Mouse (Mus musculus): ENCODE measurements around the gene Kctd5. TPM values are rescaled to one million over a fixed set of nuclear protein-coding genes. Genes with fewer than 3 reads are reported as not detected.
"Not testable (repeated sequence)": the region's sequence is repeated elsewhere in the genome, so short reads cannot be mapped to it uniquely, and the experiment has no call there.

The Kctd5 gene
- 10 to 100 TPM; 11.1 to 12.2 TPM for total RNA-seq (2021)
- long read RNA-seq, experiment 1, transcript Kctd5-201 (6 exons, 2,443 nt), result major isoform, 23 of 24 reads
- long read RNA-seq, experiment 1, partial matches to known transcripts, result 0 of 24 reads
- long read RNA-seq, experiment 1, other reads (novel, unspliced or antisense), result 1 of 24 reads
- long read RNA-seq, experiment 2, transcript Kctd5-201 (6 exons, 2,443 nt), result major isoform, 46 of 49 reads
- long read RNA-seq, experiment 2, partial matches to known transcripts, result 1 of 49 reads
- long read RNA-seq, experiment 2, other reads (novel, unspliced or antisense), result 2 of 49 reads

GRCm38 (mm10) chr17:24072919-24073696 is at the start of gene Kctd5:
Gene Kctd5 (minus strand): TSS chr17:24073485.
- DNase-seq (ENCODE audit: low spot score in 2 of 2), result peak; percentile 93

DNA sequence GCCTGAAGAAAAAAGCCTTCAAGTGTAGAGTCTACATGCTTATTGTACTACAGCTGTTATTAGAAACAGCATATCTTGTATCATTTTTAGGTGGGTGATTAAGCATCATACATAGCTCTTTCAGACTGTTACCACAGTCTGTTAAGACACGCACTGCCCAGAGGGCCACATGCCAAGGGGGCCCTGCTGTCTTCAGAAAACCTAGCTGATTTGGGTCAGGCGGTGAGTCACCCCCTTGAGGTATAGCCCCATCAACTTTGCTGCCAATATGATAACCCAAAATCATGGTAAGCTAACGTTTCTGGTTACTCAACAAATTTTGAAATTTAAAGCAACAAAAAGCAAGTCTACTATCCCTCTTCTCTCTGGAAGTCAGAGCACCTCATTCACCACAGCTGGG is 46.2 kb upstream of the Kctd5 start:
- DNase-seq (ENCODE audit: low spot score in 2 of 2), result no peak

- DNase-seq (ENCODE audit: low spot score in 2 of 2), result no peak
Measured at GRCm38 (mm10) chr17:24113031-24113430, 39.7 kb upstream of the Kctd5 start.

- DNase-seq (ENCODE audit: low spot score in 2 of 2), result no peak
Measured at GRCm38 (mm10) chr17:24111256-24111655, 38.0 kb upstream of the Kctd5 start.

- DNase-seq (ENCODE audit: low spot score in 2 of 2), result no peak
Measured at GRCm38 (mm10) chr17:24108896-24109295, 35.6 kb upstream of the Kctd5 start.

DNA sequence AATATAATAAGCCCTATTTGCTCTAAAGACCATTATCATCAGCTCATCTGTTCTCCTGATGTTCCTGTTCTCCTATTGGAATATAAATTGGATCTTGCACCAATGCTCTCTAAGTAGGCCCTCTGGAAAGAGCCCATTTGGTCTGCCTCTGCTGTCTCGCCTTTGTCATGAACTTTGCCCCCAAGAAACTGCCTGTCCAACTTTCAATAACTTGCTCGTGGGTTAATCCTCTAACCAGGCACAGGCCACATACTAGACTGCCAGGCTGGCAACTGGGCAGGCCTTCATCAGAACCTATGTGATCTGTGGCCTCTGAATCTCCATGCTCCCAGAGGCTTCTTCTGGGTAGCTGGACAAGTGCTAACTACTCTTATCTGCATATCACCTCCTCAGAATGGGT is 31.8 kb upstream of the Kctd5 start:
- no peak for DNase-seq (ENCODE audit: low spot score in 2 of 2)

GRCm38 (mm10) chr17:24098354-24098753 is 25.1 kb upstream of the Kctd5 start:
- DNase-seq (ENCODE audit: low spot score in 2 of 2), result no peak

- no peak for DNase-seq (ENCODE audit: low spot score in 2 of 2)
Measured at GRCm38 (mm10) chr17:24090575-24090974, 17.3 kb upstream of the Kctd5 start.

DNA sequence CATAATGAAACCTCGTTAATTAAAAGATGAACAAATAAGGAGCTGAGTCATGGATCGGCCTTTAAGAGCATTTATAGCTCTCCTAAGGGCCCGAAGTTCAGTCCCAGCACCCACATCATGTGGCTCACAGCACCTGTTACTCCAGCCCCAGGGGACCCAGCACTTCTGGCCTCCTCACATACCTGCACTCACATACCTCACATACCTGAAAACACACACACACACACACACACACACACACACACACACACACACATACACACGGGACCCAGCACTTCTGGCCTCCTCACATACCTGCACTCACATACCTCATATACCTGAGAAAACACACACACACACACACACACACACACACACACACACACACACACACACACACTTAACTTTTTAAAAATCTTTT is 13.1 kb upstream of the Kctd5 start:
- not testable (repeated sequence) for DNase-seq (ENCODE audit: low spot score in 2 of 2)

DNA sequence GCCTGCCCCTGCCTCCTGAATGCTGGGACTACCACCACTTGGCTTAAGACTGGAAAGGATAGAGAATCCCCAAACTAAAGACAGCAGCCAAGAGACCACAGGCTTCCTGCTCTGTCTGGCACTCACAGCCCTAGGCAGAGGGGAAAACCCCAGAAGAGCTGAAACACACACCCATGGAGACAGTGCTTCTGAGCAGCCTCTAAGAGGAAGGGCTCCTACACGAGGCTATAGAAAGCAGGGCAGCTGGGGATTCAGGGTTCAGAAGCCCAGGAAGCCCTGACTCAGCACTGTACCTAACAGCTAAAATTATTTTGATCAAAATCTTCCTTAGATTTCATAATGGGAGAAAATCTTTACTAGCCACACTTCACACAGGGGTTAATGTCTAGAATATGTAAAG is 11.3 kb upstream of the Kctd5 start:
- no peak for DNase-seq (ENCODE audit: low spot score in 2 of 2)

GRCm38 (mm10) chr17:24077101-24077500 is 3.8 kb upstream of the Kctd5 start:
- no peak for DNase-seq (ENCODE audit: low spot score in 2 of 2)

- no peak for DNase-seq (ENCODE audit: low spot score in 2 of 2)
Measured at GRCm38 (mm10) chr17:24069531-24069930, 3.8 kb downstream of the Kctd5 start.

GRCm38 (mm10) chr17:24068271-24068670 is 5.0 kb downstream of the Kctd5 start:
- no peak for DNase-seq (ENCODE audit: low spot score in 2 of 2)

DNA sequence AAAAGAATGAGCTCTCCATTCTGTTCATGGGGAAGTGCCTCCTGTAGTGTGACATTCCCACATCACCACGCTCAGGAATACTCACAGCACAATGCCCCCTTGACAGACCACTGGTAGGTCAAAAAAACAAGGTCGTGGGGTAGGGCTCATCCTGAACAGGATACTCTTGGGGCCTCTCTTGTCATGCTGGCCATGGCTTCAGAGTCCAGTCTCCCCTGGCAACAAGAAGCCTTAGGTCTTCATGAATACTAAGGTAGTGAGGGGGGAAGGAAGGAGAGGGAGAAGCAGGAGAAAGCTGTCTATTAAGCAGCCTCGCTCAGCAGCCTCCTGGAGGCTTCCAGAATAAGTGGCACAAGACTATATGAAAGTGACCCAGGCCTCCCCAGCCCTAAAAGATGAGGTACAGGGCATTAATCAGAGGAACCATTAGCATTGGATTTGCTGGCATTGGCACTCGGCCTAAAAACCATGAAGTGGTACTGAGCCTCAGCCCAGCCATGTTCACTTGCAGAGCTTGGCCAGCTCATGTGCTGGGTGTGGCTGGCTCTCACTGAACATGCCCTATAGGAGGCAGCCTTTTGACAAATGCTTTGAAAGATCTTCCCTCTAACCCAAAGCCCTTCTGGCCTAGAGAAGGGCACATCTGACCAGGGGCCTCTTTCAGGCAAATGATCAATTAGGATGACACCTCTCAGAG is 10.7 kb downstream of the Kctd5 start:
- no peak for DNase-seq (ENCODE audit: low spot score in 2 of 2)

GRCm38 (mm10) chr17:24057730-24058245 is 15.5 kb downstream of the Kctd5 start:
- DNase-seq (ENCODE audit: low spot score in 2 of 2), result no peak

DNA sequence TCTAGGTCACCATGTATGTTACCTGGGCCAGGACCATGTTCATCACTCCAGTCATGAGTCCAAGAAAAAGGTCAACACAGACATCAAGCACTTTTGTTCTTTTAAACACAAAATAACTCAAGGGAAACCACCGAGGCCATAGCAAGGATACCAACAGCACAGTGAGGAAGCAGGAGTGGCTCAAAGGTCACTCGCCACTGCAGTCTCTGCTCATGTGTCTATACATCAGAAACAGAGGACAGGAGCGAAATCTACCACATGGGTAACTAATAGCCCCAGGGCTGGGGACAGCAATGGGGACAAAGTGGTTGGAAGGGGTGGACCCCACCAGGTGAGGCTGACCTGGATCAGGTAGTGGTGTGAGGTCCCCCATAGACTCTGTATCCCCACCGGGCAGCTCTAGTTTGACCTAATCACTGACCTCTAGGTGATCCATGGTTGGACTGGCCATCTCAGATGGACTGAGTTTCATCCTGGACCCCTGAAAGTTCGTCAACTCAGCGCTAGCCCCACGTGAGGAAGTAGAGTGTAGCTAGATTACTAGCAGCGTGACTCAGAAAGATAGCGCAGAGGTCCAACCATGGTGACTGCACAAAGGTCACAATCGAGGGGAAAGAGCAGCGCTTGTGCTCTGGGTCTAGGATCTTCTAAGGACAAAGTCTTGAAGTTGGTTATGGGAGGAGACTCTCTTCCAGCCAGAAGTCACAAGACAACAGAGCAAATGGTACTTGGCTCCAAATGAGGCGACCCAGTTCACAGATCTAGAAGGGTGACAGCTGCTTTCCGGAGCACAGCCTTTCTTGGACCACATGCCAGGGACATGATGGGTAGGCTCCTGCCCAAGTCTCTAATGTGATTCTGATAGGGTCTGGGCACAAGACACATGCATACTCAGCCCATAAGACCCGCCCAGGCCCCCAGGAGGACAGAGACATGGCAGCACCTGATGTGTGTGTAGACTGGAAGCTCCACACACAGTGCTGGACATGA is 16.4 kb downstream of the Kctd5 start:
- no peak for DNase-seq (ENCODE audit: low spot score in 2 of 2)

DNA sequence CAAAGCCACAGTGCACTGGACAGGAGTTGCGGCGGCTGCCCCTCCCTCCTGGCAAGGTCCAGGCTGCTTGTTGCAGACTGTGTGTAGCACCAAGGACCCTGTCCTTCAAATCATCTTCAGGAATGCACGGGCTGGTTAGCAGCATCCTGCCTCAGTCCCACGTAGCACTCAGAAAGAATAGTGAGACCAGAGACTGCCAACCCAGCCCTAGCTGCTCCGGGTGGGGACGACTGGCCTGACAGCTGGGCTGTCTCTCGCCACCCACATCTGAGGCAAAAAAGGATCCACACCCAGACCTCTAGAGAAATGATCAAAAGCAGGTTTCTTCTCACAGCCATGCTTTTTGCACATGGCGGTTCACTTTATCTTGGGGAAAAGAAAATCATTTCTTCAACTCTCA is 24.3 kb downstream of the Kctd5 start:
- no peak for DNase-seq (ENCODE audit: low spot score in 2 of 2)

DNA sequence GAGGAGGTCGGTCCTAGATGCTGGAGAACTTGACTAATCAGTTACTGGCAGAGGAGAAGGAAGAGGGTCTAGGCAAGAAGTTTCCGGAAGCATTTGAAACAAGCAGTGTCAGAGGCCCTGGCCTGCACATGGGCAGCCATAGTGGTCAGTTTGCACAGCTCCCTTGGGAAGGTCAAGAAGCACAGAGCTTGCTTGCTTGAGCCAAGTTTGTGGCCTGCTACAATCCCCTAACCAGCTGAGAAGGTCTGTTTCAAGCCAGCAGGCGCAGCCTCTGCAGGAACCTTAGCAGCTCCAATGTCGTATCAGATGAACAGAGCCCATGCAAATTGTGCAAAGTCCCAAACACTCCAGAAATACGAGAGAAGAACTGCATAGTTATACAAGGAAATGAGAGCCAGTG is 25.2 kb downstream of the Kctd5 start:
- no peak for DNase-seq (ENCODE audit: low spot score in 2 of 2)

- no peak for DNase-seq (ENCODE audit: low spot score in 2 of 2)
Measured at GRCm38 (mm10) chr17:24046026-24046425, 27.3 kb downstream of the Kctd5 start.

GRCm38 (mm10) chr17:24045608-24046007 is 27.7 kb downstream of the Kctd5 start:
- DNase-seq (ENCODE audit: low spot score in 2 of 2), result no peak

DNA sequence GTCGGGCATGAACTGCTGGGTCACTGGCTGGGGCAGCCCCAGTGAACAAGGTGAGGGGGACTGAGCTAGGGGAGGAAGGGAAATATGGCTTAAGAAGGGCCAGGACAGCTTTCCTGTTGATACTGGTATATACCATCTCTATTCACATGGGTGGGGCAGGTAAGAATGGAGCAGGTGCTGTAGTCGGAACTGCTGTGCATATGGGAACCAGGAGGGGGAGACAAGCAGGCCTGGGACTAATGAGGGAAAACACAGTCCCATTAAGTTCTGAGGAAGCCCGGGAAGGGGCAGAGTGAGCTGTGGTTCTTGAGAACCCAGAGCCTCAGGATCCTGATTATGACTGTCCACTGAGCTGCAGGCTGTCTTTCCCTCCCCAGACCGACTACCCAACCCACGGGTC is 28.8 kb downstream of the Kctd5 start:
- DNase-seq (ENCODE audit: low spot score in 2 of 2), result no peak

All from adrenal gland, adult 18-20 months (tissue).